Mouse (Mus musculus): Measurements from ENCODE around the gene Man1c1. TPM values are rescaled to one million over a fixed set of nuclear protein-coding genes. Genes with fewer than 3 reads are reported as not detected.

Gene Man1c1
- polyA plus RNA-seq, 1 experiment from 2014 or later: 4.7 TPM

DNA sequence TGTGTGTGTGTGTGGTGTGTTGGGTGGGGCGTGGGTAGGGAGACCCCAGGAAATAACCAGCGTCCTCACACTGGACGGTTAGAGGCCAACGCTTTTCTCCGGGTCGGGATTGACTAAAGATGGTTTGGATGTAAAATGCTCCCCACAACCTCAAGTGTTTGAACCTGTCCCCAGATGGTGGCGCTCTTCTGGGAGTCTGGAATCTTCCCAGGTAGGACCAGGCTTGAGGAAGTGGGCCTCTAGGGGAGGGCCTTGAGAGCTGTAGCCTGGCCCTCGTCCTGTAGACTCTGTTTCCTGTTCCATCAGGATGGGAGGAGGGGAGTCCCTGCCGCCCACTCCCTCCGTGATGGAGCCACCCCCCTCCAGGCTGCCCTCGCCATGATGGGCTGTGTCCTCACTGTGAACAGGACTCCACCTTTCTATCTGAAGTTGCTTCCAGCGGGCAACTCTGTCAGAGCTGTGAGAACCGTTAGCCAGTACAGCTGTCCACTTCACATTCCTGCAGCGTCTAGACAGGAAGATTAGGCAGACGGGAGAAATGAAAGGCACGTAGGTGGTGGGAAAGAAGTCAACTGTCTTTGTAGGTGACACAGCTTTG, 91.9 kb downstream of the Man1c1 start:
- 66% methylated on average over 16 of the region's 16 CpGs for WGBS
- H3K9me3 ChIP-seq (replicated peaks): no peaks in the 10 kb centered on the region; the same call in 1 of the 2 replicates
- no peak overlapping the region for H3K4me2 ChIP-seq
- no peak for ATAC-seq (ENCODE audit: low FRiP score)
- H3K36me3 ChIP-seq: no peaks in the 10 kb centered on the region
- H3K27me3 ChIP-seq (replicated peaks): no peaks in the 10 kb centered on the region
- H3K27ac ChIP-seq (replicated peaks): no peak overlapping the region
- H3K4me3 ChIP-seq (replicated peaks): no peak overlapping the region
- no peak overlapping the region for H3K9ac ChIP-seq (replicated peaks)
- H3K4me1 ChIP-seq: peaks cover 35% of the 10 kb centered on the region

DNA sequence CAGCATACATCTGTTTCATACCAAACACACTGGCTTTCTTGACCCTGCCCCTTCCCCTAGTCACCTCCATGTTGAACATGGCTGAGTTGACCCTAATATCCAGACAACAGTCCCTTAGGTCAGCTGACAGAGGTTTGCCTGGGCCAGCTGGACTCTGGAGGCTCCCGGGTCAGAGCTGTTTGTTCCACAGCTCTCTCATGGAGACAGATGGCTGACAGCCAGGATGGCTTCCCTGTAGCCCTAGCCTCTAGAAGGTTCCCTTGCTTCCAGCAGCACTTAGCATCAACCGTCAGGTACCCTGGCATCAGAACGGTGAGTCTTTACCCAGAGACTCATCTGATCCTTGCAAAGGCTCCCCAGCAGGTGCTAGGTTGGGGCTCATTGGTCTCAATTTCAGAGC, 93.5 kb downstream of the Man1c1 start:
- no peak for ATAC-seq (ENCODE audit: low FRiP score)
- WGBS: 78% methylated on average over 3 of the region's 3 CpGs

DNA sequence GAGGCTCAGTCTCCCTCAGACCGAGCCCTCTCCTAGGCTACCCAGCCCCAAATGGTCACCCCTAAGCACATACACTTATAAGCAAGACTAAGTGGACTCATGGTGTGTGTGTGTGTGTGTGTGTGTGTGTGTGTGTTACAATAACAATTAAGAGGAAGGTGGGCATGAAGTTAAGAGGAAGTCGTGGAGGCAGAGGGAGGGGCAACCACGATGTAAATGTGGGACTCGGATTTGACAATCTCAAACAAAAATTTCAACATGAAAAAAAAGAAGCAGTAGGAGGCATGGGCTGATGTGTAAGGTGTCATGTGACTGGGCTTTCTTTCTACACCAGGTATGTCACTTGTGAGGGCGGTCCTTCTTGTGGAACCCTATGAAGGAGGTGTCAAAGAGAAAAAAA, 96.4 kb downstream of the Man1c1 start:
- Histone ChIP-seq H3K9me3 (replicated peaks) (no peaks in the 10 kb centered on the region; the same call in 1 of the 2 replicates), H3K27me3 (replicated peaks) (no peaks in the 10 kb centered on the region), H3K4me2 (no peak overlapping the region), H3K9ac (replicated peaks) (no peak overlapping the region), H3K27ac (replicated peaks) (no peak overlapping the region), H3K4me3 (replicated peaks) (no peak overlapping the region), H3K4me1 (peaks cover 32% of the 10 kb centered on the region), H3K36me3 (no peaks in the 10 kb centered on the region)
- no peak for ATAC-seq (ENCODE audit: low FRiP score)
- WGBS: 90% methylated on average over 5 of the region's 5 CpGs

More for the DNA sequence above, 93.5 kb downstream of the Man1c1 start:
- Histone ChIP-seq H3K9ac (replicated peaks) (no peak overlapping the region), H3K4me1 (peaks cover 34% of the 10 kb centered on the region), H3K27me3 (replicated peaks) (no peaks in the 10 kb centered on the region), H3K36me3 (no peaks in the 10 kb centered on the region), H3K4me3 (replicated peaks) (no peak overlapping the region), H3K9me3 (replicated peaks) (no peaks in the 10 kb centered on the region; the same call in 1 of the 2 replicates), H3K27ac (replicated peaks) (no peak overlapping the region), H3K4me2 (no peak overlapping the region)

DNA sequence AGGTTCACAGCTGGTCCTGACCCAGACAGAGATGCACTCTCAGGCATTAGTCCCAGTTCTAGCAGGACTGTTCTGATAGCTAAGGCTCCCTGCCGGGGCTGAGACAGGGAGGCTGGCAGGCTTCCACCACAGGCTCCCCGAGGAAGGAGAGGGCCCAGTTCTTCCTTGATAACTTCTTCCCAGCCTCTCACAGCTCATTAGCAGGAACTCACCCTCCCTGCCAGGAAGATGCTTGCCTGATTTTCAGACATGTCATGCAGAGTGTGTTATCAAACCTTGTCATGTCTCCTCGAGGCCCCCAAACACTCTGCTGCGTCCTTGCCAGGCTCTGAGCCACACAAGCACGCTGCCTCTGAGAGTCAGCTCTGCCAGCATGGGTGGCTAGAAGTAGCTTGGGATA, 98.0 kb downstream of the Man1c1 start:
- Histone ChIP-seq H3K27ac (replicated peaks) (peak overlapping the region; percentile 24; the same call in 1 of the 2 replicates), H3K9ac (replicated peaks) (no peak overlapping the region), H3K4me1 (peaks cover 48% of the 10 kb centered on the region), H3K4me3 (replicated peaks) (no peak overlapping the region), H3K4me2 (no peak overlapping the region), H3K27me3 (replicated peaks) (no peaks in the 10 kb centered on the region), H3K36me3 (no peaks in the 10 kb centered on the region), H3K9me3 (replicated peaks) (no peaks in the 10 kb centered on the region; the same call in 1 of the 2 replicates)
- WGBS: 51% methylated on average over 5 of the region's 5 CpGs
- ATAC-seq (ENCODE audit: low FRiP score): no peak

DNA sequence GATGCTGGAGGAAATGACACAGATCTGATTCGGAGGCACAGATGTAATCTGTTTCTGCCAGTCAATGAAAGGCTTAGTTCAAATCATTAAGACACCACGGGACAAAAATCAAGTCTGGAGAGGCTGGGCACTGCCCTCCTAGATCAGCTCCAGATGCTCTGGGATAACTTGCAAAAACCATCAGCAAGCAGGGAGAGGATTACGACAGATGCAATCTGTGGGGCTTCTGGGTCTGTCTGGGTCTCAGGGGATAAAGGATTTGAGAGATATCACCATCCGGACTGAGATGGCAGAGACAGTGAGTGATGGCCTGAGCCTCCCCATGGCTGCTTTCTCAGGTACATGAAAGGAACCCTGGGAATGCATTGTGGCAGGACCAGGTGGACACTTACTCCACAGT, 99.6 kb downstream of the Man1c1 start:
- H3K4me3 ChIP-seq (replicated peaks): no peak overlapping the region
- H3K27ac ChIP-seq (replicated peaks): no peak overlapping the region
- H3K9me3 ChIP-seq (replicated peaks): no peaks in the 10 kb centered on the region
- no peak for ATAC-seq (ENCODE audit: low FRiP score)
- H3K27me3 ChIP-seq (replicated peaks): no peaks in the 10 kb centered on the region
- H3K9ac ChIP-seq (replicated peaks): no peak overlapping the region
- H3K36me3 ChIP-seq: no peaks in the 10 kb centered on the region
- no peak overlapping the region for H3K4me2 ChIP-seq
- 51% methylated on average over 4 of the region's 4 CpGs for WGBS
- H3K4me1 ChIP-seq: peaks cover 57% of the 10 kb centered on the region

DNA sequence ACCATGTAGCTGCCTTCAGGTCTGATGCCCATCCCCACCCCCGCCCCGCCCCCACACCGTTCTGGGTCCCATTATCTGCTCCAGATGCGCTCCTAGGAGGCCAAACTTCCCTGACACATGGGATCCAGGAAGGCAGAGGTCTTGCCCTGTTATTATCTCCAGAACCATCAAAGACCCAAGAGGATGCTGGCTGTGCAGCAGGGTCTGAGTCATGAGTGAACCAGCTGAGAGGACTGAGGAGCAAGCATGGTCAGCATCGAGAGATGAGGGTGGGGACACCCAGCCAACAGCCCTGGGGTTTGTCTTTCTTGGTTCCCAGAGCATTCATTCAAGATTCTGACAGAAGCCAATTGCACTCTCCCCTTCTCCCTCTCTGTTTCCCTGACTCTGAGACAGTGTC, 100.5 kb downstream of the Man1c1 start:
- H3K9me3 ChIP-seq (replicated peaks): no peaks in the 10 kb centered on the region
- 69% methylated on average over 5 of the region's 5 CpGs for WGBS
- no peak overlapping the region for H3K9ac ChIP-seq (replicated peaks)
- no peak overlapping the region for H3K4me3 ChIP-seq (replicated peaks)
- H3K4me2 ChIP-seq: no peak overlapping the region
- no peaks in the 10 kb centered on the region for H3K27me3 ChIP-seq (replicated peaks)
- no peaks in the 10 kb centered on the region for H3K36me3 ChIP-seq
- ATAC-seq (ENCODE audit: low FRiP score): no peak
- peaks cover 59% of the 10 kb centered on the region for H3K4me1 ChIP-seq
- no peak overlapping the region for H3K27ac ChIP-seq (replicated peaks)

DNA sequence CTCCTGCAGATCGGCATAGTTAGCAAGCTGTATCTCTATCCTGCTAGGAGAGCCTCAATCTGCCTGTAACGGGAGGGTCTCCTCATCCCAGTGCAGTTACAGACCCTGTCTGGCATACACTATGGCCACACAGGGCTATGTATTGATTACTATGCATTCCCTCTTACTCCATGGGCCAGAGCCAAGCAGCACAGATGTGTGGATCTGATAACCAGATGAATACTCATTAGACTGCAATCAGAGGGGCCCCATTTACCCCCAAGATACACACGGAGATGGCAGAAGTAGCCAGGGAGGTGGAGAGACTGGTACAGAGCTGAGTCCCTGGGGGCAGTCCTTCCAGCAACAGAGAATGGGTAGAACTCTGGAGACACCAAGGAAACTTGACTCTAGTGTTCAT, 101.5 kb downstream of the Man1c1 start:
- Histone ChIP-seq H3K9ac (replicated peaks) (no peak overlapping the region), H3K4me2 (no peak overlapping the region), H3K4me3 (replicated peaks) (no peak overlapping the region), H3K4me1 (peaks cover 59% of the 10 kb centered on the region), H3K9me3 (replicated peaks) (no peaks in the 10 kb centered on the region), H3K27ac (replicated peaks) (no peak overlapping the region), H3K36me3 (no peaks in the 10 kb centered on the region), H3K27me3 (replicated peaks) (no peaks in the 10 kb centered on the region)
- 49% methylated on average over 3 of the region's 3 CpGs for WGBS
- no peak for ATAC-seq (ENCODE audit: low FRiP score)

DNA sequence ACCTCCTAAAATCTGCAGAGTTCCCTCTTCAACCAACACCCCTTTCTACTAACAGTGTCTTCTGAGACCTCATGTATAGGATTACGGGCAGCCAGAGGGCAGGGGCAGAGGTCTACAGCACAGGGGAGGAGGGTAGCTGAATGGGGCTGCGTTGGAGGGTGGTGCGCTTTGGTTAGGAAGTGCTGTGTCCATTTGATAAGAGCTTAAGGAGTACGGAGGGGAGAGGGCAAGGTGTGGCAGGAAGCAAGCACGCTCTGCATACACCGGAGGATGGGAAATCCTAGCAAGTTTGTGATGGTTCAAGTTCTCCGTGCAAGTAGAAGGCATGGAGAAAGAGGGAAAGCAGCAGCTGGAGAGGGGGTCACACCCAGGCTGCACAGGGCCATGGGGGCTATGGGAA, 102.1 kb downstream of the Man1c1 start:
- no peaks in the 10 kb centered on the region for H3K27me3 ChIP-seq (replicated peaks)
- no peak overlapping the region for H3K27ac ChIP-seq (replicated peaks)
- peaks cover 59% of the 10 kb centered on the region for H3K4me1 ChIP-seq
- H3K4me2 ChIP-seq: no peak overlapping the region
- no peak overlapping the region for H3K9ac ChIP-seq (replicated peaks)
- 87% methylated on average over 7 of the region's 7 CpGs for WGBS
- ATAC-seq (ENCODE audit: low FRiP score): no peak
- no peaks in the 10 kb centered on the region for H3K36me3 ChIP-seq
- no peak overlapping the region for H3K4me3 ChIP-seq (replicated peaks)
- H3K9me3 ChIP-seq (replicated peaks): no peaks in the 10 kb centered on the region

DNA sequence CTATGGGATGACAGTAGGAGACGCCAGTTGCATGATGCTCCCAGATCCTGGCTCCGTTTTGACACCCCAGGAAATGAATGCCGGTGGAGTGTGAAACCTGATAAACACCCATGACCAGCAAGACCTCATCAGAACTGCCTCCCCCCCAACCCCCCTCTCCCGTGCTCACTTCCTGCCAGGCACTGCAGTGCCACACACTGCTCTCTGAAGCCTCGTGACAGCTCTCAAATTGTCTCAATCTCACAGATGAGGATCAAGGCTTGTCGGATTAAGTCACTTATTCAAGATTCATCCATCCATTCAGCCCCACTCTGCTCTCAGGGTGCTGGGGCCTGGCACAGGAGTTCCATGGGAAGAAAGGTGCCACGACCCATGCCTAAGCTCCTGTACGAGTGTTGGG, 102.7 kb downstream of the Man1c1 start:
- Histone ChIP-seq H3K9ac (replicated peaks) (no peak overlapping the region), H3K36me3 (no peaks in the 10 kb centered on the region), H3K4me2 (no peak overlapping the region), H3K9me3 (replicated peaks) (no peaks in the 10 kb centered on the region), H3K4me3 (replicated peaks) (no peak overlapping the region), H3K27ac (replicated peaks) (no peak overlapping the region), H3K27me3 (replicated peaks) (no peaks in the 10 kb centered on the region), H3K4me1 (peaks cover 54% of the 10 kb centered on the region)
- WGBS: 65% methylated on average over 8 of the region's 8 CpGs
- no peak for ATAC-seq (ENCODE audit: low FRiP score)

DNA sequence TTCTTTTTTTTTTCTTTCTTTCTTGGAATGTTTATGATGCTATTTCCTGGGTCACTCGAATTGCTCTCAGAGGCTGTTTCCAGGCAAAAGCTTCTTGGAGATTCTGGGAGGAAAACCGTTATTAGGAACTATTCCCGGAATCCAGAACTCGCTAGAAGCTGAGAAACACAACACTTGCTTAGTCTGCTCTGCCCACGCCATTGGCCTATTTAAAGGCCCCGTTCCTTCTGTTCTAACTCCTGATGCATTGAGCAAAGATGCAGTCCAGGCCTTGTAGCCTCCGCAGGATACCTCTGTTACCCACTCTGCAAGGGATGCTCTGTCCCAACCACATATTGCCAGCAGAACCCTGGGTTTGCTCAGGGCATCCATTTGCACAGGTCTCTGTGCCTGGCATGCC, 103.3 kb downstream of the Man1c1 start:
- H3K36me3 ChIP-seq: no peaks in the 10 kb centered on the region
- ATAC-seq (ENCODE audit: low FRiP score): no peak
- peaks cover 47% of the 10 kb centered on the region for H3K4me1 ChIP-seq
- 57% methylated on average over 7 of the region's 7 CpGs for WGBS
- H3K9ac ChIP-seq (replicated peaks): no peak overlapping the region
- H3K27me3 ChIP-seq (replicated peaks): no peaks in the 10 kb centered on the region
- 0 out of 2 replicates have a peak overlapping the region, but pooled peaks have one; percentile 72 for H3K27ac ChIP-seq (replicated peaks)
- no peaks in the 10 kb centered on the region for H3K9me3 ChIP-seq (replicated peaks)
- no peak overlapping the region for H3K4me3 ChIP-seq (replicated peaks)
- no peak overlapping the region for H3K4me2 ChIP-seq

DNA sequence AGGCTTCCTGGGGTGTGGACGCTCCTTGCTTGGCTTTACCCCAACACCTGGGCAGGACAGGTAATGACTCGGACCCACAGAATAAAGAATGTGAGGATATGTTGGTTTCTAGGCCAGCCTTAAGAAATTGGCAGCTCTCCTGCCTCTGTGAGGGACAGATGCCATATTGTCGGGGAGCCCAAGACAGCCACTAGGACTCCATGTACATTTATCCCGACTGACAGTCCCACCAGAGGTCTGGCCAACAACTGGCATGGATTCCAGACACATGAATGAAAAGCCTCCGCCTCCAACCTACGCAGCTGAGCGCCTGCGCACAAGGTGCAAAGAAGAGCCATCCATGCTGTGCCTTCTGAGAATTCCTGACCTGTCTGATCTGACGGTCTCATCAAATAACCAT, 104.0 kb downstream of the Man1c1 start:
- Histone ChIP-seq H3K36me3 (no peaks in the 10 kb centered on the region), H3K4me1 (peaks cover 44% of the 10 kb centered on the region), H3K27ac (replicated peaks) (peak overlapping the region; percentile 72), H3K9me3 (replicated peaks) (no peaks in the 10 kb centered on the region), H3K4me2 (no peak overlapping the region), H3K9ac (replicated peaks) (no peak overlapping the region), H3K4me3 (replicated peaks) (no peak overlapping the region), H3K27me3 (replicated peaks) (no peaks in the 10 kb centered on the region)
- no peak for ATAC-seq (ENCODE audit: low FRiP score)
- WGBS: 75% methylated on average over 9 of the region's 9 CpGs

DNA sequence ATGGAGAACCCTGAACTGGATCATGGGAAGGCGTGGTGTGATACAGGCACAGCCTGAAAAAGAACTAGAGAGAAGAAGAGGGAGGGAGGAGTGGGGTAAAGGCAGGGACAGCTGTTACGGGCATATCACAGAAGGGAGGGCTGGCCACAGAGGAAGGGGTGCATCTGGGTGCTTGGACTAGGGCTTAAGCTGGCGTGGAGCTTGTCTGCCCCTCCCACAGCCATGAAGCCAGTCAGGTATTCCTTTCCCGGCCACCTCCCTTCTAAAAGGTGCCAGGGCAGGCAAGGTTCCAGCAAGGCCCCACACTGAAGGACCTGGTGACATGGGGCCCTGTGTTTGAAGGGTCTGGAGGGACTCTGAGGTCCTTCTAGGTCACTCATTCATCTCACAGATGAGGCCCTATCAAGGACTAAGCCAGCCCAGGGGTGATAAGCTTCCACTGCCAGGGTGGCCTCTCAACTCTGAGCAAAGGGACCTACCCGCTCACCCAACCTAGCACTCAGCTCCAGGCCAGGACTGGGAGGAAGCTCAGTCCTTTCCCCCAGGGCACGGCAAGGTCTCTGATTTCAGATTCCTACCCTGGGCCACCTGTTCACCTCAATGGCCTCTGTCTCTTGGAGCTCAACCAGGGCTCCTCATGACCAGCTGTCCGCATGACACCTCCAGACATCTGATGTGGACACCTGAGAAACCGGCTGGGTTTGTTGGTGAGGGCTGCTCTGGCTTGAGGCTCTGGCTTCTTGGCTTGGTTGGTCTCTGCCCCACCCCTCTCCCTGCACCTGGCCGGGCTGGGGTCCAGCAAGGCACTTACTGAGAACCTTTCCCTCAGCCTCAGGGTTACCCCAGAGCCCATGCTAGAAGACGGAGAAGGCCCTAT, 107.0 kb downstream of the Man1c1 start:
- 86% methylated on average over 10 of the region's 10 CpGs for WGBS
- H3K4me2 ChIP-seq: no peak overlapping the region
- no peak overlapping the region for H3K9ac ChIP-seq (replicated peaks)
- no peak overlapping the region for H3K27ac ChIP-seq (replicated peaks)
- no peaks in the 10 kb centered on the region for H3K27me3 ChIP-seq (replicated peaks)
- H3K9me3 ChIP-seq (replicated peaks): no peaks in the 10 kb centered on the region
- no peak for ATAC-seq (ENCODE audit: low FRiP score)
- no peak overlapping the region for H3K4me3 ChIP-seq (replicated peaks)
- peaks cover 38% of the 10 kb centered on the region for H3K4me1 ChIP-seq
- H3K36me3 ChIP-seq: no peaks in the 10 kb centered on the region

All from neural tube, embryonic 15.5 days (tissue).